Mouse (Mus musculus): ENCODE measurements around the gene Cog2. TPM values are rescaled to one million over a fixed set of nuclear protein-coding genes. Genes with fewer than 3 reads are reported as not detected.

Cog2 gene
- polyA plus RNA-seq, 1 experiment from 2014 or later = 36.1 TPM

DNA sequence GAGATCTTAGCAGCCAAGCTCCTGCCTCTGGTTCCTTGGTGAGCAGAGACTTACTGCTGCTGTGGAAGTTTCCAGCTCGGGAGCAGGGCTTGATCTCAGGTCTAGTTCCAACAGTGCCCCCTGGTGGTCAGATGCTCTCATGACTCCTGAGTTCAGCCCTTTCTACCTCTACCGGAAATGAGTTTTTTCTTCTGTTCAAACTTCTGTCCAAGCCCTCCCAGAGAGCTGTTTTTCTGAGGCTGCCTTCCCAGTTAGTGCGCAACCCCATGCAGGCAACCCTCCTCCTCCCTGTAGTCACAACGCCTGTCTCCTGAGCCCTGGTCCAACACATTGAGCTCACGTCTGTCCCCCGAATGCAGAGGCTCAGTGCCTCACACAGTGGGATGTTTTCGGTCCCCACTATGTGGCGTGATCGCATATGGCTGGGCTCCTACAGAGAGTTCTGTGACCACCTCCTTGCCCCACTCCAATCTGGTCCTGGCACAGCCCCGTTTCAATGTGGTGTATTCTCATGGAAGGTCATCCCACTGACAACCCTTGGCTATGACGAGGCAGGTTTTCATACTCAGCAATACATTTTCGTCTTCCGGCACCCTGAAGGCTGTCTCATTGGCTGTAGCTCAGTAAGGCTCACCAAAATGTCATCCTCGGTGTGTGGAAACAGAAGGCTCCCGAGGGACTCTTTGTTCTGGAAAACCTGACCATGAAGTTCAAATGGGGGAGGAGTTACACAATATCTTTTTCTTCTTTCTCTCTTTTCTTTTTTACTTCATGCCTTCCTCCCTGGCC, 53.2 kb downstream of the Cog2 start:
- H3K4me3 ChIP-seq = no peak overlapping the region
- no peaks in the 10 kb centered on the region for H3K27me3 ChIP-seq
- no peaks in the 10 kb centered on the region for H3K9me3 ChIP-seq (replicated peaks)
- no peaks in the 10 kb centered on the region for H3K36me3 ChIP-seq (ENCODE audit: poor library complexity, severe bottlenecking)
- no peak for ATAC-seq
- no peak overlapping the region for H3K27ac ChIP-seq
- H3K4me1 ChIP-seq = no peaks in the 10 kb centered on the region
- 62% methylated on average over 15 of the region's 15 CpGs for WGBS
- no peak overlapping the region for H3K4me2 ChIP-seq
- no peak overlapping the region for H3K9ac ChIP-seq

DNA sequence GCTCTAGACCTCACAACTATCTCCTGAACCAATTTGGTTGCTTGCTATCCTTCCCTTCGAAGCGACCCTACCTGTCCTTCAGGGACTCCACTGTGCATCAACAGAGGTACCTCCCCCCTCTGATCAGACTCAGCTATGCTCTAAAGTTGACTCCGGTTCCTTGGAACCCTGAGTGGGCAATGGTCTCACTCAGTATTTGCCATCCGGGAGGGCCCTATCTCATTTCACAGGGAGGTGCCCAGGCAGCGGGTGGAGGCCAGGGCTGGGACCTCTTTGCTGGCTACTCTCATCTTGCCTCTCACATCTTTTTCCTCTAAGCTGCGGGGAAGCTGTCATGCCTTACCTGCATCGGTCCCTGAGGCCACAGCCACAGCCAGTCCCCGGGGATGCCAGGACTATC, 55.2 kb downstream of the Cog2 start, which contains the start of gene Capn9:
Gene Capn9 (plus strand): TSS at position 301 of the 400 bp plus-strand sequence.
- 92% methylated on average over 8 of the region's 8 CpGs for WGBS

DNA sequence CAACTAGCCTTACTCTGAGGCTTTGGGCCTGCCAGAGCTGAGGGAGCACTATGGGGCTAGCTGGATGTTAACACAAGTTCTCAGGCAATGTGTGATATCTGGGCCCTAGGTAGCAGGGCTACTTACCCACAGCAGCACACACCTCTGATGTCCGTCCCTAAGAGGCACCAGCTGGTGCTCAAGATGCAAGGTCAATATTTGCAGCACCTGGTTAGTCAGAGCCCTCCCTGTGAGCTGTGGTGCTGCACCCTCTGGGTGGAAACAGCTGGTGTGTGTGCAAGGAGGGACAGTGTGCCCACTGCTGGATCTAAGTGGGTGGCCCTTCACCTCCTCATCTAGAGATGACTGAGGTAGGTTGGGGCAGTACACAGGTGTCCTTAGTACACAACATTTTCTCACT, 56.2 kb downstream of the Cog2 start:
- Histone ChIP-seq H3K4me3 (no peak overlapping the region), H3K9me3 (replicated peaks) (no peaks in the 10 kb centered on the region), H3K4me1 (no peaks in the 10 kb centered on the region), H3K9ac (no peak overlapping the region), H3K36me3 (ENCODE audit: poor library complexity, severe bottlenecking) (no peaks in the 10 kb centered on the region), H3K4me2 (no peak overlapping the region), H3K27ac (no peak overlapping the region), H3K27me3 (no peaks in the 10 kb centered on the region)
- ATAC-seq = no peak
- whole genome bisulfite sequencing = 93% methylated on average over 1 of the region's 1 CpGs

More for the DNA sequence above, 55.2 kb downstream of the Cog2 start, which contains the start of gene Capn9:
- Histone ChIP-seq H3K27me3 (no peaks in the 10 kb centered on the region), H3K4me3 (no peak within 1 kb of the TSS), H3K27ac (no peak within 1 kb of the TSS), H3K4me2 (no peak within 1 kb of the TSS), H3K4me1 (no peaks in the 10 kb centered on the region), H3K9ac (no peak within 1 kb of the TSS), H3K36me3 (ENCODE audit: poor library complexity, severe bottlenecking) (no peaks in the 10 kb centered on the region), H3K9me3 (replicated peaks) (no peaks in the 10 kb centered on the region)
- ATAC-seq = no peak

DNA sequence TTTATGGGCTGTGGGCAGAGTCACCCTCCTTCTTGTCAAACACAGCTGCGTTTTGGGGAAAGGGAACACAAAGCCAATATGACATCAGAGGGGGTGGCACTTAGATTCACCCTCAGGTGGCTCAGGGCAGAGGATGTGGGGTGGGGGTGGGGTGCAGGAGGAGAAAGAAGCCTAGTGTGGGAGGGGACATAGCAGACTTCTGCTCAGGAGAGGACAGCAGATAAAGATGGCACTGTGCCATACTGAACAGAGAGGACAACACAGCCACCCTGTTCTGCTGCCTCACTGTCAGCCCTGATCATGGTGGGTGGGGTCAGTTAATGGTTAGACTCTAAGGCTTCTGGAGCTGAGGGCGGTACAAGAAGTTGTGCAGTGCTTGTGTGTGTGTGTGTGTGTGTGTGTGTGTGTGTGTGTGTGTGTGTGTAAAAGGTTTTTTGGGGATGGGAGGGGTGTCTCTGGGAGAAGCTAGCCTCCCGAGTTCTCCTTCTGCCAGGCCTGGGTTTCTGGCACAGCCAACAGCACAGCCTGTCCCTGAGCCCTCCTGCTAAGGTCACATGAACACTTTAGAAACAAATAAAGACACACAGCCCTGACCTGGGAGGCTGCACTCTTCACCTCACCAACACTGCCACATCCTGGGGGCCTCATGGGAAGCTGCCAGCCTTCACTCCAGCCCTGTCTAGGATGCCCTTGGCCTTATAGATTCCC, 65.3 kb downstream of the Cog2 start:
- Histone ChIP-seq H3K4me2 (no peak overlapping the region), H3K27me3 (no peaks in the 10 kb centered on the region), H3K36me3 (ENCODE audit: poor library complexity, severe bottlenecking) (no peaks in the 10 kb centered on the region), H3K4me3 (no peak overlapping the region), H3K4me1 (no peaks in the 10 kb centered on the region), H3K27ac (no peak overlapping the region), H3K9me3 (replicated peaks) (no peaks in the 10 kb centered on the region), H3K9ac (no peak overlapping the region)
- ATAC-seq = no peak
- WGBS = 60% methylated on average over 2 of the region's 3 CpGs

DNA sequence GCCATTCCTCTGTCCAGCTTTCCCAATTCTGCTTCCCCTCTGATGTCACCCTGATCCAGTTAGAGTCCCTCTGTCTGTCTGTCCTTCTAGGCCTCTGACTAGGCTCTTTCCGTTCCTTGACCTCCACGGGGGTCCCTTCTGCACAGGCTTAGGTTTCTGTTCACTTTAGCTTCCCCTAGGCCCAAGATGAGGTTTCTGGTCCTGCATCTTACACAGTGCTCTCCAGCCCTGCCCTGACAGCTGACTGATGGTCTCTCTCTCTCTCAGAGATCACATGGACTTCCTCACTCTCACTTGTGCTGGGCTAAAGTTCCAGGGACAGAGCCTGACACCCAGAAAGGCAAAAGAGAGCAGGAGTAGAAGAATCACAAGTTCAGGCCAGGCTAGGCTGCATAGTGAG, 66.0 kb downstream of the Cog2 start:
- no peaks in the 10 kb centered on the region for H3K27me3 ChIP-seq
- H3K27ac ChIP-seq = no peak overlapping the region
- 80% methylated on average over 2 of the region's 2 CpGs for WGBS
- no peaks in the 10 kb centered on the region for H3K9me3 ChIP-seq (replicated peaks)
- no peak for ATAC-seq
- no peak overlapping the region for H3K9ac ChIP-seq
- no peak overlapping the region for H3K4me2 ChIP-seq
- H3K36me3 ChIP-seq (ENCODE audit: poor library complexity, severe bottlenecking) = no peaks in the 10 kb centered on the region
- H3K4me1 ChIP-seq = no peaks in the 10 kb centered on the region
- no peak overlapping the region for H3K4me3 ChIP-seq

DNA sequence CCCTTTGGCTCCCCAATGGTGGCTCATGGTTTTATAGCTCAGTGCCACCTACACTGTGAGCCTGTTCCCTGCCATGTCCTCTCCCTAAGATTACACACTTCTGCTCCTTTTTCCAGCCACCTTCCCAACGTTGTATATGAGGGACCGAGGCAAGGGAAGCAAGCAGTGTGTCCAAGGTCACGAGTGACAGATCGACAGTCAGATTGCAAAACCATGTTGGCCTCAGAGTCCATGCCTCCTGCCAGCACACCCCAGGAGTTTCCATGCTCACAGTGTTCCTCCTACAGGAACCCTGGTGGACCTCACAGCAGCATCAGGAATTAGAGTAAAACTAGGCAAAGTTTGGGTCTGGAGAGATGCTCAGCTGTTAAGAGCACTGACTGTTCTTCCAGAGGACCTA, 68.8 kb downstream of the Cog2 start:
- Histone ChIP-seq H3K27ac (no peak overlapping the region), H3K27me3 (no peaks in the 10 kb centered on the region), H3K4me2 (no peak overlapping the region), H3K4me3 (no peak overlapping the region), H3K9ac (no peak overlapping the region), H3K4me1 (no peaks in the 10 kb centered on the region), H3K36me3 (ENCODE audit: poor library complexity, severe bottlenecking) (no peaks in the 10 kb centered on the region), H3K9me3 (replicated peaks) (no peaks in the 10 kb centered on the region)
- no peak for ATAC-seq
- WGBS = 81% methylated on average over 4 of the region's 4 CpGs

Other genes starting within 250 kb of the Cog2 start
- 5.9 and 6.3 TPM in 2 replicates for gene Pgbd5, start 81.1 kb upstream of the Cog2 start, polyA plus RNA-seq (2015; fragmentation: Nextera tagmentation; extraction: Ambion mirVana)
- gene Agt, start 48.9 kb downstream of the Cog2 start, polyA plus RNA-seq (2015; fragmentation: Nextera tagmentation; extraction: Ambion mirVana) = 0.21 TPM in 1 of 2 replicates, not detected in the other
- 0.06 TPM in 1 of 2 replicates, not detected in the other for gene Capn9, start 55.3 kb downstream of the Cog2 start, polyA plus RNA-seq (2015; fragmentation: Nextera tagmentation; extraction: Ambion mirVana)
- 18.0 and 19.2 TPM in 2 replicates for gene 2310022B05Rik, start 142.6 kb downstream of the Cog2 start, polyA plus RNA-seq (2015; fragmentation: Nextera tagmentation; extraction: Ambion mirVana)
- 48.4 and 54.8 TPM in 2 replicates for gene Ttc13, start 201.2 kb downstream of the Cog2 start, polyA plus RNA-seq (2015; fragmentation: Nextera tagmentation; extraction: Ambion mirVana)
- gene Arv1, start 201.4 kb downstream of the Cog2 start, polyA plus RNA-seq (2015; fragmentation: Nextera tagmentation; extraction: Ambion mirVana) = 29.9 and 36.0 TPM in 2 replicates
- gene Fam89a, start 231.1 kb downstream of the Cog2 start, polyA plus RNA-seq (2015; fragmentation: Nextera tagmentation; extraction: Ambion mirVana) = 0.34 and 0.36 TPM in 2 replicates